Mouse (Mus musculus): ENCODE measurements around the gene Rfc5. TPM values are rescaled to one million over a fixed set of nuclear protein-coding genes. Genes with fewer than 3 reads are reported as not detected.

The Rfc5 gene
- polyA plus RNA-seq, 1 experiment from 2014 or later = 135 TPM

DNA sequence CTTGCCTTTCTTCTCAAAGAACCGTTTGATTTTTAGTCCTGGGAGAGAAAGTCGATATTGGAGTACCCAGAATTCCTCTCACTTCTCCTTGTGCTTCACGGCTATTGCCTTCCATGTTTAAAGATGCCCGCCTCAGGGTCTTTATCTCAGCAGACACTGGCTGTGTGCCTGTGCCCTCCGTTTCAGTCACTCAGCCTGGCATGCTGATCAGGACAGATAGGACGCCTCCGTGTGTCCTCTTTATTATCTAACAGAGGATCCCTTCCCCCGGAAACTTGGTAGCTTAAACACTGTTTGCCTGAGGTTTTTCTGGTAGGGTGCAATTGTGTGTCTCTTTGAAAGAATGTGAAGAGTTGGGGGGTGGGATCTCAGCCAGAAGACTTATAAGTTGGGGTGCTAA is 50.3 kb downstream of the Rfc5 start:
- H3K36me3 ChIP-seq (replicated peaks) = peaks cover 13% of the 10 kb centered on the region; the same call in 1 of the 2 replicates
- 89% methylated on average over 8 of the region's 8 CpGs for WGBS

DNA sequence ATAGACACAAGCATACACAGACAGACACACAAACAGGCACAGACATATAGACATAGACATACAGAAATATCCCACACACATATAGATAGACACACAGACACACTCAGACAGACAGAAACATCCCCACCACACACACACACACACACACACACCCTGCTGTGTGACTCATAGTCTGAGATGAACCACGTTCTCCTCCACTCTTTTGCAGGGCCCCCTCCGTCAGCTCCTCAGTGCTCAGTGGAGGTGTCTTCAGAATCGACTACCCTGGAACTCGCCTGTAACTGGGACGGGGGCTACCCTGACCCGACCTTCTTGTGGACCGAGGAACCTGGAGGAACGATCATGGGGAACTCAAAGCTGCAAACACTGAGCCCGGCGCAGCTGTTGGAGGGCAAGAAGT is 50.8 kb downstream of the Rfc5 start:
- WGBS = 91% methylated on average over 10 of the region's 10 CpGs
- DNase-seq (ENCODE audit: low spot score) = no peak
- no peak overlapping the region for H3K4me3 ChIP-seq
- H3K27me3 ChIP-seq (replicated peaks; ENCODE audit: low read depth, poor library complexity, severe bottlenecking) = no peaks in the 10 kb centered on the region
- H3K27ac ChIP-seq (replicated peaks) = no peak overlapping the region
- H3K36me3 ChIP-seq (replicated peaks) = peaks cover 13% of the 10 kb centered on the region; the same call in 1 of the 2 replicates
- no peaks in the 10 kb centered on the region for H3K4me1 ChIP-seq
- H3K9me3 ChIP-seq = peaks cover 8% of the 10 kb centered on the region; the same call in 1 of the 2 replicates

More for the DNA sequence above, 50.3 kb downstream of the Rfc5 start:
- H3K27me3 ChIP-seq (replicated peaks; ENCODE audit: low read depth, poor library complexity, severe bottlenecking) = no peaks in the 10 kb centered on the region
- peaks cover 8% of the 10 kb centered on the region; the same call in 1 of the 2 replicates for H3K9me3 ChIP-seq
- no peak for DNase-seq (ENCODE audit: low spot score)
- no peaks in the 10 kb centered on the region for H3K4me1 ChIP-seq
- H3K27ac ChIP-seq (replicated peaks) = no peak overlapping the region
- H3K4me3 ChIP-seq = no peak overlapping the region

DNA sequence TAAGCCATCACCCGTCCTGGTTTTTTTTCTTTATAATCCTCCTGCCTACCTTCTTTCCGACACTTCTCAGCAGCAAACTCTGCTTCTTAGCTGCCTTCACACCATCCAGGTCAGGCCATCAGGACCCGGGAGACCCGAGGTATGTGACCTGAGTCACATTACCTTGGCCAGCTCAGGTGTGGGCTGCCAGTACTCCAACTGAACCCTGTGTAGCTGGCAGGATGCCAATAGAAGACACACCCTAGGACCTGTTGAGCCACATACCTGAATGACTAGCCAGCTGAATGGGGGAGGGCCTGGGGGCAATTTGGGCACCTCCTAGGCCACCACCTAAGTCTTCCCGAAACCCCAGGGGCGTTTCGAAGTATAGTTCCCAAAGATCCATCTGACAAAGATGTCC is 58.4 kb downstream of the Rfc5 start:
- 82% methylated on average over 7 of the region's 7 CpGs for WGBS
- Histone ChIP-seq H3K36me3 (replicated peaks) (peaks cover 6% of the 10 kb centered on the region; the same call in 1 of the 2 replicates), H3K4me3 (no peak overlapping the region), H3K9me3 (peaks cover 5% of the 10 kb centered on the region; the same call in 1 of the 2 replicates), H3K4me1 (no peaks in the 10 kb centered on the region), H3K27ac (replicated peaks) (no peak overlapping the region), H3K27me3 (replicated peaks; ENCODE audit: low read depth, poor library complexity, severe bottlenecking) (0 out of 2 replicates have a peak, but pooled peaks cover 3% of the 10 kb centered on the region)
- DNase-seq (ENCODE audit: low spot score) = no peak

Other genes with a start within 250 kb of the Rfc5 start
- 895 and 919 TPM in 2 replicates for gene Pebp1, start 101.4 kb downstream of the Rfc5 start, polyA plus RNA-seq (2016; fragmentation: Nextera tagmentation; extraction: Ambion mirVana)
- 3.4 and 4.0 TPM in 2 replicates for gene Vsig10, start 70.0 kb downstream of the Rfc5 start, polyA plus RNA-seq (2016; fragmentation: Nextera tagmentation; extraction: Ambion mirVana)
- 42.0 and 47.3 TPM in 2 replicates for gene Wsb2, start 31.7 kb downstream of the Rfc5 start, polyA plus RNA-seq (2016; fragmentation: Nextera tagmentation; extraction: Ambion mirVana)
- 0.24 and 0.32 TPM in 2 replicates for gene Ksr2, start 25.0 kb upstream of the Rfc5 start, polyA plus RNA-seq (2016; fragmentation: Nextera tagmentation; extraction: Ambion mirVana)